Comparison of ENCODE assay signal across 8 mouse cellular contexts in genomic region chr3:54756058-54756457, GRCm38 (mm10). TPM values are rescaled to one million over a fixed set of nuclear protein-coding genes. Genes with fewer than 3 reads are reported as not detected.
DNase-seq lines count a peak whose midpoint lies in the region; ATAC-seq and TF ChIP-seq lines count a peak whose summit lies in the region.

No protein-coding gene starts in this region.

- H3K27ac ChIP-seq in forebrain, embryonic 11.5 days (ENCODE audit: low read depth, low read length): no peak overlapping the region
- no peak overlapping the region for H3K27ac ChIP-seq in hindbrain, postnatal 0 days
- H3K27ac ChIP-seq in limb, embryonic 12.5 days: peak overlapping the region; percentile 70
- H3K27ac ChIP-seq in midbrain, embryonic 15.5 days: no peak overlapping the region

- peak; percentile 20; the same call in 1 of the 2 replicates for ATAC-seq in forebrain, embryonic 11.5 days (replicated peaks; ENCODE audit: low FRiP score)
- ATAC-seq in hindbrain, postnatal 0 days: no peak
- no peak for ATAC-seq in limb, embryonic 12.5 days (ENCODE audit: insufficient number of reproducible peaks, insufficient read depth, low FRiP score, low TSS enrichment, low read depth)
- peak; percentile 37; the same call in 1 of the 2 replicates for ATAC-seq in midbrain, embryonic 15.5 days (replicated peaks)

- peak overlapping the region; percentile 100 for H3K4me2 ChIP-seq in forebrain, embryonic 11.5 days (ENCODE audit: low read depth, low read length, severe bottlenecking)
- H3K4me2 ChIP-seq in hindbrain, postnatal 0 days (ENCODE audit: low read depth, low read length): peak overlapping the region; percentile 99
- H3K4me2 ChIP-seq in limb, embryonic 12.5 days: peak overlapping the region; percentile 99
- H3K4me2 ChIP-seq in midbrain, embryonic 15.5 days: peak overlapping the region; percentile 99

- peak overlapping the region; percentile 0 for H3ac ChIP-seq in C2C12 (ENCODE audit: control insufficient read depth, insufficient read length, low read depth)

- H3K9ac ChIP-seq in forebrain, embryonic 11.5 days (ENCODE audit: low read length): peak overlapping the region; percentile 58
- H3K9ac ChIP-seq in hindbrain, postnatal 0 days (replicated peaks; ENCODE audit: low read length): peak overlapping the region; percentile 60
- peak overlapping the region; percentile 78 for H3K9ac ChIP-seq in limb, embryonic 12.5 days (replicated peaks)
- no peak overlapping the region for H3K9ac ChIP-seq in midbrain, embryonic 15.5 days

- WGBS in forebrain, embryonic 11.5 days: 2% methylated on average over 11 of the region's 11 CpGs
- WGBS in hindbrain, postnatal 0 days: 4% methylated on average over 11 of the region's 11 CpGs
- under 1% methylated on average over 11 of the region's 11 CpGs for whole genome bisulfite sequencing in limb, embryonic 12.5 days
- WGBS in midbrain, embryonic 15.5 days: 2% methylated on average over 11 of the region's 11 CpGs

- TF ChIP-seq POLR2A in brain, embryonic 14.5 days (IDR thresholded peaks at IDR 0.05; ENCODE audit: borderline replicate concordance, extremely low read depth, insufficient read depth, insufficient read length, poor library complexity, severe bottlenecking): no peak

- H3K27me3 ChIP-seq in C2C12 (ENCODE audit: control insufficient read depth, insufficient read depth, insufficient read length): no peaks in the 10 kb centered on the region
- H3K27me3 ChIP-seq in forebrain, embryonic 11.5 days (ENCODE audit: control insufficient read depth, insufficient read depth, low read length): peaks cover 18% of the 10 kb centered on the region
- H3K27me3 ChIP-seq in hindbrain, postnatal 0 days (ENCODE audit: insufficient read depth, low read length): no peaks in the 10 kb centered on the region
- peaks cover 22% of the 10 kb centered on the region for H3K27me3 ChIP-seq in limb, embryonic 12.5 days
- H3K27me3 ChIP-seq in midbrain, embryonic 15.5 days (replicated peaks): no peaks in the 10 kb centered on the region; the same call in 1 of the 2 replicates

- H3K36me3 ChIP-seq in C2C12 (ENCODE audit: control insufficient read depth, insufficient read depth): no peaks in the 10 kb centered on the region
- H3K36me3 ChIP-seq in forebrain, embryonic 11.5 days (ENCODE audit: control insufficient read depth, insufficient read depth, low read length): no peaks in the 10 kb centered on the region; the same call in 1 of the 2 replicates
- no peaks in the 10 kb centered on the region for H3K36me3 ChIP-seq in hindbrain, postnatal 0 days (ENCODE audit: insufficient read depth, low read length)
- H3K36me3 ChIP-seq in limb, embryonic 12.5 days: peaks cover 11% of the 10 kb centered on the region
- H3K36me3 ChIP-seq in midbrain, embryonic 15.5 days (replicated peaks): peaks cover 1% of the 10 kb centered on the region; the same call in 1 of the 2 replicates

- no peaks in the 10 kb centered on the region for H3K9me3 ChIP-seq in forebrain, embryonic 11.5 days (ENCODE audit: control insufficient read depth, low read length)
- H3K9me3 ChIP-seq in hindbrain, postnatal 0 days (ENCODE audit: low read length): no peaks in the 10 kb centered on the region
- no peaks in the 10 kb centered on the region for H3K9me3 ChIP-seq in limb, embryonic 12.5 days
- H3K9me3 ChIP-seq in midbrain, embryonic 15.5 days: no peaks in the 10 kb centered on the region

- peaks cover 5% of the 10 kb centered on the region; the same call in 1 of the 2 replicates for H3K4me1 ChIP-seq in forebrain, embryonic 11.5 days (replicated peaks; ENCODE audit: control insufficient read depth, insufficient read depth, low read length)
- 0 out of 2 replicates have a peak, but pooled peaks cover 5% of the 10 kb centered on the region for H3K4me1 ChIP-seq in hindbrain, postnatal 0 days (ENCODE audit: insufficient read depth, low read length)
- H3K4me1 ChIP-seq in limb, embryonic 12.5 days (replicated peaks): peaks cover 22% of the 10 kb centered on the region; the same call in 1 of the 2 replicates
- peaks cover 16% of the 10 kb centered on the region for H3K4me1 ChIP-seq in midbrain, embryonic 15.5 days

- H3K4me3 ChIP-seq in C2C12 (ENCODE audit: insufficient read depth, poor library complexity, severe bottlenecking): peak overlapping the region; percentile 28
- peak overlapping the region; percentile 57 for H3K4me3 ChIP-seq in forebrain, embryonic 11.5 days (ENCODE audit: low read depth, low read length)
- peak overlapping the region; percentile 61 for H3K4me3 ChIP-seq in hindbrain, postnatal 0 days (ENCODE audit: low read length)
- H3K4me3 ChIP-seq in limb, embryonic 12.5 days (replicated peaks): peak overlapping the region; percentile 69
- peak overlapping the region; percentile 64 for H3K4me3 ChIP-seq in midbrain, embryonic 15.5 days

- peak; percentile 56 for DNase-seq in brain, embryonic 14.5 days (ENCODE audit: low read depth)
- peak; percentile 49 for DNase-seq in forebrain, embryonic 11.5 days (ENCODE audit: low spot score)
- no peak for DNase-seq in hindbrain, postnatal 0 days (ENCODE audit: low spot score)
- no peak for DNase-seq in thymus, postnatal 25 days
- no peak for DNase-seq in thymus, postnatal 0 days (ENCODE audit: low spot score)

- no peak for TF ChIP-seq CTCF in C2C12 (IDR thresholded peaks at IDR 0.05; ENCODE audit: control insufficient read depth, insufficient read depth, insufficient read length)
- TF ChIP-seq CTCF in brain, embryonic 14.5 days (IDR thresholded peaks at IDR 0.05; ENCODE audit: borderline replicate concordance, extremely low read depth, insufficient read depth, insufficient read length): no peak
- TF ChIP-seq CTCF in hindbrain, postnatal 0 days (IDR thresholded peaks at IDR 0.05; ENCODE audit: low read depth): no peak

- no peaks in the 10 kb centered on the region for H3K79me2 ChIP-seq in C2C12 (ENCODE audit: control insufficient read depth, insufficient read depth)

- no peaks in the 10 kb centered on the region for H3K79me3 ChIP-seq in C2C12 (ENCODE audit: low read depth)

TF ChIP-seq in C2C12, 6 proteins besides CTCF, POLR2A, EP300 and RAD21 (continues in another document):
- TF ChIP-seq CEBPB (IDR thresholded peaks at IDR 0.05; ENCODE audit: low read depth) (no peak), USF1 (IDR thresholded peaks at IDR 0.05; ENCODE audit: low read depth) (no peak)

RNA-seq across cellular contexts. Expression of gene Smad9, which starts 0.7 kb away (rescaled TPM):
- polyA plus RNA-seq in C2C12 (2012; fragmentation: generic; extraction: Trizol): 2.5 TPM
- 0.49 and 1.3 TPM in 2 replicates for polyA plus RNA-seq in brain, embryonic 14.5 days (2012; rRNA removed)
- polyA plus RNA-seq in forebrain, embryonic 11.5 days (2014; fragmentation: Nextera tagmentation; extraction: Ambion mirVana): 0.32 and 0.33 TPM in 2 replicates
- 4.9 and 6.7 TPM in 2 replicates for total RNA-seq in hindbrain, postnatal 0 days (2014; rRNA removed)
- polyA plus RNA-seq in hindbrain, postnatal 0 days (2015; fragmentation: Nextera tagmentation; extraction: Ambion mirVana): 0.96 and 1.1 TPM in 2 replicates
- polyA plus RNA-seq in limb, embryonic 12.5 days (2016; fragmentation: Nextera tagmentation; extraction: Ambion mirVana): 0.87 and 1.1 TPM in 2 replicates
- polyA plus RNA-seq in midbrain, embryonic 15.5 days (2015; fragmentation: Nextera tagmentation; extraction: Ambion mirVana): 0.30 and 0.46 TPM in 2 replicates
- 0.26 TPM in 2 replicates for polyA plus RNA-seq in thymus, postnatal 0 days (2015; fragmentation: Nextera tagmentation; extraction: Ambion mirVana)

RNA-seq across cellular contexts. Expression of gene Alg5, which starts 20.7 kb away (rescaled TPM):
- 43.0 TPM for polyA plus RNA-seq in C2C12 (2012; fragmentation: generic; extraction: Trizol)
- polyA plus RNA-seq in brain, embryonic 14.5 days (2012; rRNA removed): 27.5 and 32.9 TPM in 2 replicates
- polyA plus RNA-seq in forebrain, embryonic 11.5 days (2014; fragmentation: Nextera tagmentation; extraction: Ambion mirVana): 37.7 and 39.4 TPM in 2 replicates
- total RNA-seq in hindbrain, postnatal 0 days (2014; rRNA removed): 12.3 and 16.3 TPM in 2 replicates
- 65.1 and 72.0 TPM in 2 replicates for polyA plus RNA-seq in hindbrain, postnatal 0 days (2015; fragmentation: Nextera tagmentation; extraction: Ambion mirVana)
- polyA plus RNA-seq in limb, embryonic 12.5 days (2016; fragmentation: Nextera tagmentation; extraction: Ambion mirVana): 45.0 and 48.1 TPM in 2 replicates
- polyA plus RNA-seq in midbrain, embryonic 15.5 days (2015; fragmentation: Nextera tagmentation; extraction: Ambion mirVana): 41.4 and 47.0 TPM in 2 replicates
- 78.3 and 82.8 TPM in 2 replicates for polyA plus RNA-seq in thymus, postnatal 0 days (2015; fragmentation: Nextera tagmentation; extraction: Ambion mirVana)

RNA-seq across cellular contexts. Expression of gene Exosc8, which starts 20.9 kb away (rescaled TPM):
- 88.1 TPM for polyA plus RNA-seq in C2C12 (2012; fragmentation: generic; extraction: Trizol)
- polyA plus RNA-seq in brain, embryonic 14.5 days (2012; rRNA removed): 68.0 and 96.9 TPM in 2 replicates
- polyA plus RNA-seq in forebrain, embryonic 11.5 days (2014; fragmentation: Nextera tagmentation; extraction: Ambion mirVana): 166 and 176 TPM in 2 replicates
- 36.8 and 37.3 TPM in 2 replicates for total RNA-seq in hindbrain, postnatal 0 days (2014; rRNA removed)
- polyA plus RNA-seq in hindbrain, postnatal 0 days (2015; fragmentation: Nextera tagmentation; extraction: Ambion mirVana): 66.9 and 68.9 TPM in 2 replicates
- 158 and 163 TPM in 2 replicates for polyA plus RNA-seq in limb, embryonic 12.5 days (2016; fragmentation: Nextera tagmentation; extraction: Ambion mirVana)
- polyA plus RNA-seq in midbrain, embryonic 15.5 days (2015; fragmentation: Nextera tagmentation; extraction: Ambion mirVana): 74.2 and 81.5 TPM in 2 replicates
- 139 and 158 TPM in 2 replicates for polyA plus RNA-seq in thymus, postnatal 0 days (2015; fragmentation: Nextera tagmentation; extraction: Ambion mirVana)

RNA-seq across cellular contexts. Expression of gene Gm21958, which starts 41.9 kb away (rescaled TPM):
- polyA plus RNA-seq in C2C12 (2012; fragmentation: generic; extraction: Trizol): not detected
- not detected in 2 replicates for polyA plus RNA-seq in brain, embryonic 14.5 days (2012; rRNA removed)
- polyA plus RNA-seq in forebrain, embryonic 11.5 days (2014; fragmentation: Nextera tagmentation; extraction: Ambion mirVana): 1.0 and 1.8 TPM in 2 replicates
- total RNA-seq in hindbrain, postnatal 0 days (2014; rRNA removed): not detected in 2 replicates
- 0.49 TPM in 1 of 2 replicates, not detected in the other for polyA plus RNA-seq in hindbrain, postnatal 0 days (2015; fragmentation: Nextera tagmentation; extraction: Ambion mirVana)
- not detected in 2 replicates for polyA plus RNA-seq in limb, embryonic 12.5 days (2016; fragmentation: Nextera tagmentation; extraction: Ambion mirVana)
- polyA plus RNA-seq in midbrain, embryonic 15.5 days (2015; fragmentation: Nextera tagmentation; extraction: Ambion mirVana): not detected in 2 replicates
- 0.22 TPM in 1 of 2 replicates, not detected in the other for polyA plus RNA-seq in thymus, postnatal 0 days (2015; fragmentation: Nextera tagmentation; extraction: Ambion mirVana)

RNA-seq across cellular contexts. Expression of gene Rfxap, which starts 51.5 kb away (rescaled TPM):
- 27.3 TPM for polyA plus RNA-seq in C2C12 (2012; fragmentation: generic; extraction: Trizol)
- 45.8 and 53.5 TPM in 2 replicates for polyA plus RNA-seq in brain, embryonic 14.5 days (2012; rRNA removed)
- 57.6 and 65.6 TPM in 2 replicates for polyA plus RNA-seq in forebrain, embryonic 11.5 days (2014; fragmentation: Nextera tagmentation; extraction: Ambion mirVana)
- 29.7 and 33.9 TPM in 2 replicates for total RNA-seq in hindbrain, postnatal 0 days (2014; rRNA removed)
- 46.2 and 49.7 TPM in 2 replicates for polyA plus RNA-seq in hindbrain, postnatal 0 days (2015; fragmentation: Nextera tagmentation; extraction: Ambion mirVana)
- 60.8 and 64.0 TPM in 2 replicates for polyA plus RNA-seq in limb, embryonic 12.5 days (2016; fragmentation: Nextera tagmentation; extraction: Ambion mirVana)
- 41.9 and 44.1 TPM in 2 replicates for polyA plus RNA-seq in midbrain, embryonic 15.5 days (2015; fragmentation: Nextera tagmentation; extraction: Ambion mirVana)
- polyA plus RNA-seq in thymus, postnatal 0 days (2015; fragmentation: Nextera tagmentation; extraction: Ambion mirVana): 52.0 and 52.2 TPM in 2 replicates

Comparison
In these comparisons a context has a peak if more than half of its experiments do, and no peak if none do; other contexts are left out.
1. DNase-seq: peak in brain, embryonic 14.5 days (single experiment) and forebrain, embryonic 11.5 days (single experiment); none in hindbrain, postnatal 0 days (single experiment), thymus, postnatal 25 days (single experiment) and thymus, postnatal 0 days (single experiment).
2. ATAC-seq: peak in forebrain, embryonic 11.5 days (single experiment) and midbrain, embryonic 15.5 days (single experiment); none in hindbrain, postnatal 0 days (single experiment) and limb, embryonic 12.5 days (single experiment).
3. Peak in every context shown above with its lines, with median percentiles within 50 percentile points of each other: H3K4me3 ChIP-seq and H3K4me2 ChIP-seq.